Mouse (Mus musculus): ENCODE measurements at regions not wholly inside any gene's neighbourhood (a gene's known extent, or its start where the extent isn't known, plus 50 kb on each side); places are given as distances from the start of the nearest gene placed in this dataset.

GRCm38 (mm10) chr6:81563192-81563591 lies 360.3 kb upstream of the Gcfc2 start:
- TF ChIP-seq CTCF (conservative IDR thresholded peaks at IDR 0.05; ENCODE audit: low read length) (no peak), POU5F1 (IDR thresholded peaks at IDR 0.05; ENCODE audit: borderline replicate concordance, low read length) (no peak)
